Mouse (Mus musculus) adrenal gland, postnatal 4 days (tissue): Measurements from ENCODE around the gene Gm49322. TPM values are rescaled to one million over a fixed set of nuclear protein-coding genes. Genes with fewer than 3 reads are reported as not detected.

Experiments
- DNase-seq, 2 experiments: peaks; one replicate each; pipeline ENCODE4 v3.0.0; 2021 to 2022; ENCODE audit warnings: low spot score in 2 of 2, mixed read lengths in 2 of 2
- microRNA-seq: library from miRNA; unstranded; fragments of <30 nt; microRNA quantifications from one replicate; pipeline ENCODE4 v1.2.0, GENCODE M21; 2021
- total RNA-seq, 2 experiments: library from RNA; stranded (reverse); gene quantifications; 2 replicates each; pipeline ENCODE4 v1.2.3; 2021

Gm49322 gene
- total RNA-seq, 2 experiments from 2014 or later = 3.0 to 3.4 TPM

DNA sequence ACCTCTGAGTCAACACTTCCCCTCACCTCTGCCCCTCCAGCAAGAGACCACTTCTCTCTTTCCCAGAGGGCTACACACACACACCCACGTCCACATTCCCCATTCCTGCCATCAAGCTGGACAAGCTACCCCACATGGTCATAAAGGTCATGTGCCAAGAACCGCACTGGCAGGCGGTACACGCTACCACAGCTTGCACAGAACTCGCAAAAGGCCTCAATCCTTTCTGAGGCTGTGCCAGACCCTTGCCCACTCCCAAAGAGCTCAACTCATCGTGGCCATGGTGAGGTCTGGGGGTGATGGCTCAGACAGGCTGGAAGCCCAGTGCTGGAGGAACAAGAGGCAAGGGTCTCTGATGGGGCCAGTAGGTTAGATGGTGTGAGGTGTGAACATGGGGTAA is 49.0 kb downstream of the Gm49322 start:
- no peak for DNase-seq

DNA sequence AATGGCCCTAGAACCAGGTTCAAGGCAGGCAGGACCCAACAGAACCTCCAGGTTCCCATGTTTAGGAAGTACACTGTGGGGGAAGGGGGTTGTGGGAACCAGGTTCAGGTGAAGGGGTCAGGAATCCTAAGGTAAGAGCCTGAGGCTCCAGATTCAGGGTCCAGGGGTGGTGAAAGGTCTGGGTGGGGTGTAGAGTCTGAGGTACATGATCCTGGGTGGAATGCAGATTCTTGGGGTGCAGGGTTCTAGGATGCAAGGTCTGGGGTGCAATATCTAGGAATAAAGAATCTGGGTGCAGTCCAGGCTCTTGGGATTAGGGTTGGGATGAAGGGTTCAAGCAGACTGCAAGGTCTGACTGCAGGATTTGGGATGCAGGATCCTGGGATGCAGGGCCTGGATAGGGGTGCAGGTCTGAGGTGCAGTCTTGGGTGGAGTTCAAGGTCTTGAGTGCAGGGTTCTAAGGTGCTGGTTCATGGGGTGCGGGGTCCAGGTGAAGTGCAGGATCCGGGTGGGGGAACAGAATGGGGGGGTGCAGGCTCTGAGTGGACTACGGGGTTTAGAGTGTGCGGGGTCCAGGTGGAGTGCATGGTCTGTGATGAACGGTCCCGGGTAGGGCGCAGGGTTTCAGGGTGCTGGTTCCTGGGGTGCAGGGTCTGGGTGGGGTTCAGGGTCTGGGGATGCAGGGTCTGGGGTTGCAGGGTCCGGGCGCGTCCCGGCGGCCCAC is 49.7 kb downstream of the Gm49322 start:
- no peak for DNase-seq

GRCm38 (mm10) chr10:80656130-80656862 is 50.5 kb downstream of the Gm49322 start:
- peak; percentile 94 to 95 for DNase-seq

DNA sequence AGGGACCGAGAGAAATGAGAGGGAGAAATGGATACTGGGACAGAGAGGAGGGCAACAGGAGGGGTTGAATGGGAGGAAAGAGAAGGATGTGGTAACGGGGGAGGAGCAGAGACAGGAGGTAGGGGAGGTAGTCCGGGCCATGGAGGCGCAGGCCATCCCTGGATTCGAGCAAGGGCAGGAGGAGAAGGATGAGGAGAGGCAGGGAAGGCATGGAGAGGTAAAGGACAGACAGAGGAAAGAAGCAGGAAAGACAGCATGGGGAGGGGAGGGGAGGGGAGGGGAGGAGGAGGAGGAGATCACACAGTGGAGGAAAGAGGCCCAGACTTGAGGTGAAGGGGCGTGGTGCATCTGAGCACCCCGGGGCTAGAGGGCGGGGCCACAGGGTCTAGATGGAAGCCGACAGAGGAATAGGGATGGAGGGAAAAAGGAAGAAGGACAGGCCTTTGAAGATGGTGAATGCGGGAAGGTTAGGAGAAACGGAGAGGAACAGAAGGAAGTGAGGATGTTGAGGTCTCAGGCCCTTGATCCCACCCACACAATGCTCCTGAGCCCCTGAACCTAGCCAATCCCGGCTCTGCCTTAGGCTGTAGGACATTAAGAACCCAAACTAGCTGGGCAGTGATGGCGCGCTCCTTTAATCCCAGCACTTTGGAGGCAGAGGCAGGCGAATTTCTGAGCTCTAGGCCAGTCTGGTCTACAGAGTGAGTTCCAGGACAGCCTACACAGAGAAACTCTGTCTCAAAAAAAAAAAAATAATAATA is 51.2 kb downstream of the Gm49322 start, which contains the start of gene Btbd2:
Gene Btbd2, minus strand, starts transcription at position 209 of the 761 bp plus-strand sequence.
- no peak for DNase-seq

- DNase-seq = no peak
These were observed 52.5 kb downstream of the Gm49322 start for GRCm38 (mm10) chr10:80658194-80658840.

- DNase-seq = no peak
These were observed 53.0 kb downstream of the Gm49322 start for GRCm38 (mm10) chr10:80658841-80659202.

- peak; percentile 46 to 56 for DNase-seq
These were observed 53.4 kb downstream of the Gm49322 start for GRCm38 (mm10) chr10:80659213-80659612.

DNA sequence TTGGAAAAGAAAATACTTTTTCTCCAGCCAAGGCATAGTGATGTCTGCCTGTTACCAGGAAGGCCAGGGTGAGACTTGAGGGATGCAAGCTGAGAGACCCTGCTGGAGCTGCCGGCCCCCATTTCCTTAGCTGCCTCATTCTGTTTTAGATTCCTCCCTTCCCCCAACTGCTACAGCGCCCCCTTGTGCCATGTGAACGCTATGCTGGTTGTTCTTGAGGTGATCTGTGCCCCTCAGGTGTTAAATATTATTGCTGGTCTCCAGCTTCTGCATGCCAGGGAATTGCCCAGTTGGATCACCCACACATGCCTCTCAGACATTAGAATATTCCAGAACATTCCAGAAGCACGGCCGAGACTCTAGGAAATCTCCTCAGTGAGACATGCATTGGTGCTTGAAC is 55.3 kb downstream of the Gm49322 start:
- DNase-seq = no peak

DNA sequence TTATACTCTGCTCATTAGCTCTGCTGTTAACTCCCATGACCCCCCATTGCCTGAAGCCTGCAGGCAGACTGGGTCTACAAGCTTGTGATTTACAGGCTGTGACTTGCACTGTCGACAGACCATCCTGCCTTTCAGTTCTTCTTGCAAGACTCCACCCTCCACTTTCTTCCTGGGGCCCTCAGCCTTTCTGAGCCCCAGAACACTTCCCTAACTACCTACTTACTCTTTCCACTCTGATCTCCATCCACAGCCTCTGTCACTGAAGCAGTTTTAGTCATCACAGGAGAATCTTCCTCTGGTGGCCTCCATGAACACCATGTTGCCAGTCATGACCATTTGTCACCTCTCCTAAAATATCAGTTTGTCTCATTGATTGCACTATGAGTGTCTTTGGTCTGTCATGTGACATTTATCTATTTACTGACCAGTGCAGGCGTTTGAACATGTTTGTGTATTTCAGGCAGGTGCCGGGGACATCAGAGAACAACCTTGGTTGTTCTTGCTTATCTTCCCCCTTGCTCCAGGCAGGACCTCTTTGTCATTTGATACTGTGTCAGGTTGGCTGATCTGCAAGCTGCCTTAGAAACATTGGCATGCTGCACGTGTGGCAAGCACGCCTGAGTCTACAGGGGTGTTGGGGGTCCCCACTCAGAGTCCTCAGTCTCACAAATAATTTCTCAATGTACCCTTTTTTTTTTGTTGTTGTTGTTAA is 57.8 kb downstream of the Gm49322 start:
- DNase-seq = no peak

DNA sequence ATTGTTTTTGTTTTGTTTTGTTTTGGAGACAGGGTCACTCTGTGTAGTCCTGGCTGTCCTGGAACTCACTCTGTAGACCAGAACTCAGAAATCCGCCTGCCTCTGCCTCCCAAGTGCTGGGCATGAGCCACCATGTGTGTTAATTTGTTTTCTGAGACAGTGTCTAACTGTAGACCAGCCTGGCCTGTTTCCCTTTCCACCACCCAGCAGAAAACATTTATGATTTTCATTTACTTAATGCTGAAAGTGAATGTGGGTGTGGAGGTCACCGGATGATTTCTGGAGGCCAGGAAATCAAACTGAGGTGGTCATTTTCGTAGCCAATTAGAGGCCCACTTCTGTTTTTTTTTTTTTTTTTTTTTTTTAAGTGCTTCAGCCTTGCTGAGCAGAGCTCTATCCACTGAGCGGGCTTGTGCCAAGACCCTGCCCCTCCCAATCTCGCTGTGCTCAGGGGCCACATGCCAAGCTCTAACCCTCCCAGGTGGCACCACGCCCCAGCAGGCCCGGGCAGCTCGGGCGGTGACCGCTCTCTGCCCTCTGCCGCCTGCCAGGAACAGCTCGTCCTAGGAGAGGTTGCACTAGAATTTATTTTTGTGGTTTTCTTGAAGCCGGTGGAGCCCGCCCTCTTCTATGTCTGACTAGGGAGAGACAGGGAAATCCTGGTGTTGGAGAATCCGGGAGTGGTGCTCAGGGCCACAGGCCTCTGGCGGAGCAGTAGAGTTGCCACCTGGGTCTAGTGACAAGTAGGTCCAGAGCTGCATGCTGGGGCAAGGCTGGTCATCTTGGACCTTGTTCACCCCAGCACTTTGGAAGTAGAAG is 58.6 kb downstream of the Gm49322 start:
- peak; percentile 51 to 66 for DNase-seq

DNA sequence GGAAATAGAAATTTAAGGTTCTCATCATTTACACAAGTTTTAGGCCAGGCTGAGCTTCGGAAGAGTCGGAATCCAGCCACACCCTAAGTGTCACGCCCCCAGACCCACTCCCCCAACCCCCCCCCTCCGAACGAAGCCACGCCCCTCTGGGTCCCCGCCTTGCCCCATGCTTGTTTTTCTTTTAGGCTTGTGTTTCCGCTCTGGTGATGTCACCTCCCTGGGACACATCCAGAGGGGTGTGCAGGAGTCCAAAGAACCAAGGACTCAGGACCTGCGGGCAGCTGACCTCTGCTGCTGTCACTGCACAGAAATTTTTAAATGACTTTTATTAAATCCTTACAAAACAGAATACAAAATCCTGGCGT is 59.2 kb downstream of the Gm49322 start:
- DNase-seq = no peak

Small RNAs within 50 kb of the gene (microRNA-seq; reads per million reads assigned to microRNA genes)
- gene Mir6912 = not detected

Other genes with a start within 250 kb of the Gm49322 start
- gene Plk5, start 249.6 kb upstream of the Gm49322 start, total RNA-seq = under 1 TPM in 1 of 2 experiments, not detected in 1; 0.36 TPM
- 10 to 100 TPM; 25.4 to 26.7 TPM for gene Mex3d, start 218.4 kb upstream of the Gm49322 start, total RNA-seq
- 100 to 1,000 TPM; 142 to 147 TPM for gene Mbd3, start 206.5 kb upstream of the Gm49322 start, total RNA-seq
- gene Uqcr11, start 199.2 kb upstream of the Gm49322 start, total RNA-seq = 100 to 1,000 TPM; 535 to 613 TPM
- 100 to 1,000 TPM; 112 to 116 TPM for gene Tcf3, start 172.4 kb upstream of the Gm49322 start, total RNA-seq
- not detected for gene Onecut3, start 111.2 kb upstream of the Gm49322 start, total RNA-seq
- under 1 TPM; 0.50 to 0.82 TPM for gene Atp8b3, start 66.9 kb upstream of the Gm49322 start, total RNA-seq
- gene Rexo1, start 44.5 kb upstream of the Gm49322 start, total RNA-seq = 10 to 100 TPM; 71.7 to 78.9 TPM
- gene Klf16, start 28.7 kb upstream of the Gm49322 start, total RNA-seq = 10 to 100 TPM; 14.2 to 16.5 TPM
- gene Abhd17a, start 15.7 kb upstream of the Gm49322 start, total RNA-seq = 100 to 1,000 TPM; 106 to 112 TPM
- 10 to 100 TPM; 49.5 to 51.8 TPM for gene Scamp4, start 3.1 kb upstream of the Gm49322 start, total RNA-seq
- gene Adat3, start 3.1 kb upstream of the Gm49322 start, total RNA-seq = 1 to 10 TPM; 4.0 to 4.9 TPM
- gene Csnk1g2, start 16.8 kb downstream of the Gm49322 start, total RNA-seq = 100 to 1,000 TPM; 169 to 173 TPM
- 10 to 100 TPM; 72.0 to 76.3 TPM for gene Btbd2, start 51.0 kb downstream of the Gm49322 start, total RNA-seq
- gene Mknk2, start 72.1 kb downstream of the Gm49322 start, total RNA-seq = 100 to 1,000 TPM; 126 to 134 TPM
- 10 to 100 TPM; 16.5 to 16.6 TPM for gene Mob3a, start 96.0 kb downstream of the Gm49322 start, total RNA-seq
- 10 to 100 TPM; 18.3 to 24.9 TPM for gene Izumo4, start 96.2 kb downstream of the Gm49322 start, total RNA-seq
- 100 to 1,000 TPM in 1 of 2 experiments, 10 to 100 TPM in 1; 98.9 to 114 TPM for gene Ap3d1, start 136.2 kb downstream of the Gm49322 start, total RNA-seq
- 10 to 100 TPM; 81.2 to 83.2 TPM for gene Dot1l, start 149.2 kb downstream of the Gm49322 start, total RNA-seq
- 10 to 100 TPM; 79.5 to 79.9 TPM for gene Sf3a2, start 192.2 kb downstream of the Gm49322 start, total RNA-seq
- 100 to 1,000 TPM in 1 of 2 experiments, 10 to 100 TPM in 1; 93.7 to 105 TPM for gene Plekhj1, start 192.6 kb downstream of the Gm49322 start, total RNA-seq
- 1 to 10 TPM in 1 of 2 experiments, under 1 TPM in 1; 0.79 to 1.1 TPM for gene Amh, start 199.2 kb downstream of the Gm49322 start, total RNA-seq
- gene Jsrp1, start 207.5 kb downstream of the Gm49322 start, total RNA-seq = 10 to 100 TPM; 12.7 to 18.4 TPM
- gene Oaz1, start 220.6 kb downstream of the Gm49322 start, total RNA-seq = 100 to 1,000 TPM; 668 to 717 TPM
- gene Lingo3, start 238.0 kb downstream of the Gm49322 start, total RNA-seq = 1 to 10 TPM; 1.1 to 1.5 TPM
- 10 to 100 TPM; 50.4 to 52.9 TPM for gene Lsm7, start 249.2 kb downstream of the Gm49322 start, total RNA-seq
- gene Sppl2b, start 249.3 kb downstream of the Gm49322 start, total RNA-seq = 10 to 100 TPM; 43.5 to 47.7 TPM